Mouse (Mus musculus) MEL (cell line): ENCODE measurements around the gene Gm11437.

Experiments used
- CTCF ChIP-seq, 3 experiments: IDR thresholded peaks in 2 of 3; conservative IDR thresholded peaks in 1 of 3; 2 replicates each; pipeline ENCODE4 v1.5.1; 2011 to 2012; ENCODE audit warnings: low read length in 3 of 3, low read depth in 2 of 3, mild to moderate bottlenecking in 2 of 3, improper control_type of control experiment in 1 of 3, inconsistent platforms in 1 of 3, mixed read lengths in 1 of 3, moderate library complexity in 1 of 3; ENCODE audit not compliant: control insufficient read depth in 1 of 3, insufficient read depth in 1 of 3, poor library complexity in 1 of 3, severe bottlenecking in 1 of 3
- TCF12 ChIP-seq: IDR thresholded peaks from 2 replicates; pipeline ENCODE4 v1.6.1; 2014; ENCODE audit warnings: low read depth, mild to moderate bottlenecking, inconsistent platforms, low read length, improper control_type of control experiment, moderate library complexity

DNA sequence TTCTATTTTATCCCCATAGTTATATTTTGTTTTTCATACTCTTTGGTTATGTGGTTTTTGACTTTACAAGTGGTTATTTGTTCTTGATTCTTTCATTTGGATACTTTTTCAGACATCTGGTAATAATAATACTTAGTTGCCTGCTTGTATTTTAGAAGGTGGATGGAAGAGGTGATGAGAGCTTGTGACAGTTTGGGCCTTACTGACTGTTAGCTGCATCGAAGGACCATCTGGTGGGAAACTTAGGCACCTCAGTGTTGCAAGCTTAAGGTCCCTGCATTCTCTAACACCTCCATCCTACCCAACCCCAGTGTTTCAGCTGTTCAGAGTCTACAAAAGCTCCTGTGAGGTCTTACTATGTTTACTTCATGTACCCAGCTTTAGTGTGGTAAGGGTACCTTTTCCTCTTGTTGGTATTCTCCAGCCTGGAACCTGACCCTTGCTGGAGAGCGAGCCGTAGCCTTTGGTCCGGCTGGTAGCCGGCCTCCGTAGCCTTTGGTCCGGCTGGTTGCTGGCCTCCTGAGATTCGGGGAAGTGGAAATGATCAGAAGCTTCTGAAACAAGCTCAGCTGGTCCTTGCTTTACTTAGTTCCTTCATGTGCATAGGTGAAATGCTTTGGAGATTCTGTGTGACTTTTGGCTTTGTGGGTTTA, 23.4 kb upstream of the Gm11437 start:
- TF ChIP-seq CTCF (IDR thresholded peaks at IDR 0.05 in 2 of 3, conservative IDR thresholded peaks at IDR 0.05 in 1 of 3; ENCODE audit: control insufficient read depth in 1 of 3, insufficient read depth in 1 of 3, low read depth in 2 of 3, low read length in 3 of 3, poor library complexity in 1 of 3, severe bottlenecking in 1 of 3) (no peak), TCF12 (no peak)
